Mouse (Mus musculus) MEL (cell line): ENCODE measurements around the gene Slc25a12. TPM values are rescaled to one million over a fixed set of nuclear protein-coding genes. Genes with fewer than 3 reads are reported as not detected.
A peak's percentile ranks its signal among the peaks of the same experiment; 100 is the strongest.

ENCODE experiments used
- DNase-seq: peaks from one replicate; pipeline ENCODE4 v3.0.0; 2011; ENCODE audit warnings: low read depth, low spot score
- H3K27ac ChIP-seq: 2 replicates; pipeline ENCODE4 v1.5.1; 2012; ENCODE audit warnings: low read depth, mild to moderate bottlenecking, control low read depth, low read length, moderate library complexity; ENCODE audit not compliant: control insufficient read depth
- H3K27me3 ChIP-seq, 2 experiments: fragments of 150-350 bp in 1 of 2; sonication (generic) in 1 of 2; 2 replicates each; pipeline ENCODE4 v1.6.1; 2012; ENCODE audit warnings: low read length in 2 of 2, mild to moderate bottlenecking in 2 of 2, improper control_type of control experiment in 1 of 2, moderate library complexity in 1 of 2; ENCODE audit not compliant: insufficient read depth in 2 of 2, control insufficient read depth in 1 of 2
- H3K36me3 ChIP-seq, 2 experiments: 2 replicates each; pipeline ENCODE4 v1.6.1; 2012 to 2014; ENCODE audit warnings: low read length in 2 of 2, improper control_type of control experiment in 1 of 2, inconsistent platforms in 1 of 2, mild to moderate bottlenecking in 1 of 2; ENCODE audit not compliant: insufficient read depth in 2 of 2, control insufficient read depth in 1 of 2
- H3K4me1 ChIP-seq, 2 experiments: fragments of 150-350 bp in 1 of 2; sonication (generic) in 1 of 2; 2 replicates each; pipeline ENCODE4 v1.6.1; 2012; ENCODE audit warnings: low read length in 2 of 2, improper control_type of control experiment in 1 of 2, mild to moderate bottlenecking in 1 of 2; ENCODE audit not compliant: insufficient read depth in 2 of 2, control insufficient read depth in 1 of 2
- H3K4me3 ChIP-seq, 2 experiments: fragments of 150-350 bp in 1 of 2; sonication (generic) in 1 of 2; 2 replicates each; pipeline ENCODE4 v1.5.1; 2012; ENCODE audit warnings: low read depth in 2 of 2, low read length in 2 of 2, mild to moderate bottlenecking in 2 of 2, moderate library complexity in 2 of 2, control low read depth in 1 of 2, improper control_type of control experiment in 1 of 2; ENCODE audit not compliant: control insufficient read depth in 1 of 2, insufficient read depth in 1 of 2
- H3K79me2 ChIP-seq: 2 replicates; pipeline ENCODE4 v1.6.1; 2012; ENCODE audit warnings: mild to moderate bottlenecking, low read length, moderate library complexity; ENCODE audit not compliant: control insufficient read depth, poor library complexity, insufficient read depth
- H3K9ac ChIP-seq: 2 replicates; pipeline ENCODE4 v1.6.1; 2012; ENCODE audit warnings: low read depth, mild to moderate bottlenecking, control low read depth, low read length, moderate library complexity; ENCODE audit not compliant: control insufficient read depth, poor library complexity, severe bottlenecking
- H3K9me3 ChIP-seq: fragments of 150-350 bp; sonication (generic); replicated peaks from 2 replicates; pipeline ENCODE4 v1.6.1; 2012; ENCODE audit warnings: mild to moderate bottlenecking, low read length, improper control_type of control experiment, moderate library complexity; ENCODE audit not compliant: insufficient read depth
- BHLHE40 ChIP-seq: IDR thresholded peaks from 2 replicates; pipeline ENCODE4 v1.6.1; 2012; ENCODE audit warnings: low read depth, mild to moderate bottlenecking, inconsistent platforms, low read length, improper control_type of control experiment, borderline replicate concordance
- CHD2 ChIP-seq: IDR thresholded peaks from 2 replicates; pipeline ENCODE4 v1.6.1; 2011; ENCODE audit warnings: low read length, improper control_type of control experiment
- E2F4 ChIP-seq: IDR thresholded peaks from 2 replicates; pipeline ENCODE4 v1.6.1; 2011; ENCODE audit warnings: low read depth, low read length, improper control_type of control experiment, borderline replicate concordance
- EP300 ChIP-seq, 2 experiments: IDR thresholded peaks; 2 replicates each; pipeline ENCODE4 v1.6.1; 2011; ENCODE audit warnings: improper control_type of control experiment in 2 of 2, low read length in 2 of 2, low read depth in 1 of 2, mild to moderate bottlenecking in 1 of 2
- ETS1 ChIP-seq: IDR thresholded peaks from 2 replicates; pipeline ENCODE4 v1.6.1; 2012; ENCODE audit warnings: low read depth, mild to moderate bottlenecking, inconsistent platforms, low read length, improper control_type of control experiment, moderate library complexity
- GATA1 ChIP-seq: IDR thresholded peaks from 2 replicates; pipeline ENCODE4 v1.6.1; 2011; ENCODE audit warnings: low read depth, low read length, improper control_type of control experiment
- KAT2A ChIP-seq: conservative IDR thresholded peaks from 2 replicates; pipeline ENCODE4 v1.6.1; 2012; ENCODE audit warnings: low read depth, low read length, improper control_type of control experiment, inconsistent platforms
- MAX ChIP-seq: IDR thresholded peaks from 2 replicates; pipeline ENCODE4 v1.6.1; 2011; ENCODE audit warnings: low read length, improper control_type of control experiment
- MEF2A ChIP-seq: IDR thresholded peaks from 2 replicates; pipeline ENCODE4 v1.6.1; 2014; ENCODE audit warnings: low read depth, mild to moderate bottlenecking, inconsistent platforms, low read length, improper control_type of control experiment; ENCODE audit not compliant: poor library complexity, insufficient replicate concordance, severe bottlenecking; ENCODE audit errors: extremely low read depth
- MXI1 ChIP-seq: IDR thresholded peaks from 2 replicates; pipeline ENCODE4 v1.6.1; 2011; ENCODE audit warnings: mild to moderate bottlenecking, low read depth, low read length, improper control_type of control experiment
- MYB ChIP-seq: IDR thresholded peaks from 2 replicates; pipeline ENCODE4 v1.6.1; 2011; ENCODE audit warnings: mild to moderate bottlenecking, low read depth, low read length, improper control_type of control experiment
- MYC ChIP-seq: IDR thresholded peaks from 2 replicates; pipeline ENCODE4 v1.6.1; 2011; ENCODE audit warnings: low read depth, mild to moderate bottlenecking, low read length, improper control_type of control experiment, moderate library complexity
- POLR2A ChIP-seq, 2 experiments: IDR thresholded peaks; 2 replicates each; pipeline ENCODE4 v1.6.1; 2011 to 2012; ENCODE audit warnings: low read length in 2 of 2, mild to moderate bottlenecking in 2 of 2, control low read depth in 1 of 2, improper control_type of control experiment in 1 of 2, low read depth in 1 of 2, moderate library complexity in 1 of 2; ENCODE audit not compliant: control insufficient read depth in 1 of 2, insufficient read depth in 1 of 2, poor library complexity in 1 of 2
- POLR2AphosphoS2 ChIP-seq: IDR thresholded peaks from 2 replicates; pipeline ENCODE4 v1.6.1; 2011; ENCODE audit warnings: low read length, improper control_type of control experiment
- POLR2AphosphoS5 ChIP-seq: IDR thresholded peaks from 2 replicates; pipeline ENCODE4 v1.6.1; 2012; ENCODE audit warnings: low read depth, borderline replicate concordance, mild to moderate bottlenecking, inconsistent platforms, low read length, moderate library complexity, mixed read lengths
- RCOR1 ChIP-seq: IDR thresholded peaks from 2 replicates; pipeline ENCODE4 v1.6.1; 2012; ENCODE audit warnings: low read depth, mild to moderate bottlenecking, inconsistent platforms, low read length, improper control_type of control experiment
- TAL1 ChIP-seq: IDR thresholded peaks from 2 replicates; pipeline ENCODE4 v1.6.1; 2012; ENCODE audit warnings: mild to moderate bottlenecking, inconsistent platforms, low read length, moderate library complexity, mixed read lengths
- TCF12 ChIP-seq: IDR thresholded peaks from 2 replicates; pipeline ENCODE4 v1.6.1; 2014; ENCODE audit warnings: low read depth, mild to moderate bottlenecking, inconsistent platforms, low read length, improper control_type of control experiment, moderate library complexity
- UBTF ChIP-seq: IDR thresholded peaks from 2 replicates; pipeline ENCODE4 v1.6.1; 2012; ENCODE audit warnings: low read depth, mild to moderate bottlenecking, inconsistent platforms, low read length, improper control_type of control experiment, moderate library complexity, borderline replicate concordance; ENCODE audit not compliant: insufficient read depth
- USF1 ChIP-seq: IDR thresholded peaks from 2 replicates; pipeline ENCODE4 v1.6.1; 2014; ENCODE audit warnings: low read depth, mild to moderate bottlenecking, inconsistent platforms, low read length, improper control_type of control experiment, moderate library complexity
- ZC3H11A ChIP-seq: IDR thresholded peaks from 2 replicates; pipeline ENCODE4 v1.6.1; 2012; ENCODE audit warnings: low read depth, mild to moderate bottlenecking, inconsistent platforms, low read length, improper control_type of control experiment
- polyA plus RNA-seq, 2 experiments: library from polyadenylated mRNA; stranded (reverse) in 1 of 2; unstranded in 1 of 2; fragments of >175 nt in 1 of 2; fragments of >200 nt in 1 of 2; gene quantifications; 2 replicates each; pipeline versions ENCODE4 v1.2.1 to v1.2.4; 2012; ENCODE audit warnings: low replicate concordance in 2 of 2, low read depth in 1 of 2; ENCODE audit not compliant: insufficient read length in 2 of 2, insufficient read depth in 1 of 2, missing spikeins in 1 of 2
- total RNA-seq: library from RNA; depleted of rRNA; stranded (reverse); fragments of 300-350 nt; gene quantifications from 2 replicates; pipeline ENCODE4 v1.2.3, GENCODE M21; 2012

Gene Slc25a12
- total and polyA plus RNA-seq, 3 experiments = 63.2 to 98.6 TPM; not detected in 1

GRCm38 (mm10) chr2:71232976-71233375 lies 134.6 kb downstream of the Slc25a12 start:
- no peak overlapping the region for H3K27ac ChIP-seq
- DNase-seq = no peak
- no peak for TF ChIP-seq TAL1
- TF ChIP-seq EP300 (IDR thresholded peaks at IDR 0.05; ENCODE audit: low read depth in 1 of 2, low read length in 2 of 2) = no peak
- TF ChIP-seq UBTF = no peak
- TF ChIP-seq ZC3H11A = no peak
- TF ChIP-seq TCF12 = no peak
- TF ChIP-seq BHLHE40 = no peak
- TF ChIP-seq GATA1 = no peak
- no peak for TF ChIP-seq RCOR1
- TF ChIP-seq MAX = no peak
- no peak for TF ChIP-seq MYC
- TF ChIP-seq, all 39 proteins: peak for 0
- Histone ChIP-seq H3K9me3 (no peaks in the 10 kb centered on the region), H3K4me1 (peaks cover 0 to 6% of the 10 kb centered on the region in 2 experiments; a peak in 2 of 4 replicates), H3K4me3 (no peak overlapping the region), H3K27me3 (no peaks in the 10 kb centered on the region), H3K79me2 (no peaks in the 10 kb centered on the region), H3K9ac (no peak overlapping the region), H3K36me3 (peaks cover 4 to 18% of the 10 kb centered on the region in 2 experiments)

GRCm38 (mm10) chr2:71231951-71232350 lies 135.6 kb downstream of the Slc25a12 start:
- no peak overlapping the region for H3K27ac ChIP-seq
- peak; percentile 18 for DNase-seq
- H3K4me3 ChIP-seq = no peak overlapping the region
- H3K9me3 ChIP-seq = no peaks in the 10 kb centered on the region
- TF ChIP-seq BHLHE40 (no peak), UBTF (no peak), GATA1 (no peak), ETS1 (no peak), USF1 (no peak), MEF2A (no peak), TCF12 (no peak), MXI1 (no peak), TAL1 (no peak), EP300 (IDR thresholded peaks at IDR 0.05; ENCODE audit: low read depth in 1 of 2, low read length in 2 of 2) (no peak), CHD2 (no peak), POLR2AphosphoS5 (no peak), POLR2AphosphoS2 (no peak), RCOR1 (no peak), POLR2A (IDR thresholded peaks at IDR 0.05; ENCODE audit: control insufficient read depth in 1 of 2, insufficient read depth in 1 of 2, low read depth in 1 of 2, low read length in 2 of 2, poor library complexity in 1 of 2) (no peak), MYB (no peak), KAT2A (no peak), E2F4 (no peak)
- no peaks in the 10 kb centered on the region for H3K27me3 ChIP-seq
- peaks cover 0 to 6% of the 10 kb centered on the region in 2 experiments; a peak in 2 of 4 replicates for H3K4me1 ChIP-seq
- peaks cover 4 to 18% of the 10 kb centered on the region in 2 experiments for H3K36me3 ChIP-seq
- no peak overlapping the region for H3K9ac ChIP-seq
- no peaks in the 10 kb centered on the region for H3K79me2 ChIP-seq
